Mouse (Mus musculus) stomach, postnatal 0 days (tissue): Measurements from ENCODE around the gene C2cd2.

Experiments used
- CTCF ChIP-seq: IDR thresholded peaks from 2 replicates; pipeline ENCODE4 v1.5.1; 2016; ENCODE audit warnings: antibody characterized with exemption, low read depth, mild to moderate bottlenecking, moderate library complexity
- EP300 ChIP-seq: optimal IDR thresholded peaks from 2 replicates; pipeline ENCODE3; 2016; ENCODE audit warnings: antibody characterized with exemption

DNA sequence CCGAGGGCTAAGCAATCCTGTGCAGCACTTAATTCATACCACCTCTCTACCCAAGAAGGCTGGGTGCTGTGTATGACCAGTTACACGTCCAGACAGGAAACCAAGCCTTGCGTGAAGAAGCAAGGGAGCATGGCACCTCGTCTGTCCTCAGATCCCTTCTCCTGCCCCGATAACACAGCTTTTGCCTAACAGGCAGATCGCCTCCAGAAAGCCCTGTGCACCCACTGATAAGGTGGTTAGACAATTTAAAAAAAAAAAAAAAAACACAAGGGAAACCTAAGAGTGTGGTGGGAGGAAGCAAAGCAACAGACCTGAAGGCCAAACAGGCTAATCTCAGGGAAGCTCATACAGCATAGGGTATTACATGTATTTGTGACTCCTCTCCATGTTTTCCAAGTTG lies 54.9 kb downstream of the C2cd2 start:
- TF ChIP-seq CTCF (no peak), EP300 (no peak)
